Mouse (Mus musculus) testis, adult 2 months (tissue): ENCODE data around the gene Kcne2. TPM values are rescaled to one million over a fixed set of nuclear protein-coding genes. Genes with fewer than 3 reads are reported as not detected.
A peak's percentile ranks its signal among the peaks of the same experiment; 100 is the strongest.

ENCODE experiments used
- H3K27ac ChIP-seq: fragments of 200-500 bp; 2 replicates; pipeline ENCODE4 v1.5.1; 2012; ENCODE audit warnings: low read depth, low read length; ENCODE audit not compliant: control insufficient read depth, insufficient read depth
- H3K27me3 ChIP-seq: fragments of 200-500 bp; 2 replicates; pipeline ENCODE4 v1.6.1; 2012; ENCODE audit warnings: mild to moderate bottlenecking, low read length, moderate library complexity; ENCODE audit not compliant: control insufficient read depth, insufficient read depth
- H3K36me3 ChIP-seq: fragments of 200-500 bp; 2 replicates; pipeline ENCODE4 v1.6.1; 2012; ENCODE audit warnings: mild to moderate bottlenecking, low read length; ENCODE audit not compliant: control insufficient read depth, insufficient read depth
- H3K4me1 ChIP-seq: fragments of 200-500 bp; 2 replicates; pipeline ENCODE4 v1.6.1; 2012; ENCODE audit warnings: low read length; ENCODE audit not compliant: control insufficient read depth, insufficient read depth
- H3K4me3 ChIP-seq: fragments of 200-500 bp; 2 replicates; pipeline ENCODE4 v1.5.1; 2012; ENCODE audit warnings: low read depth, mild to moderate bottlenecking, low read length, moderate library complexity, mixed read lengths; ENCODE audit not compliant: control insufficient read depth
- CTCF ChIP-seq: fragments of 200-500 bp; IDR thresholded peaks from 2 replicates; pipeline ENCODE4 v1.5.1; 2012; ENCODE audit warnings: low read depth, mild to moderate bottlenecking, inconsistent platforms, low read length, moderate library complexity; ENCODE audit not compliant: control insufficient read depth, insufficient read depth, insufficient replicate concordance
- POLR2A ChIP-seq: fragments of 200-500 bp; IDR thresholded peaks from 2 replicates; pipeline ENCODE4 v1.6.1; 2012; ENCODE audit warnings: low read depth, mild to moderate bottlenecking, inconsistent platforms, low read length, moderate library complexity; ENCODE audit not compliant: control insufficient read depth
- polyA plus RNA-seq: library from polyadenylated mRNA; depleted of rRNA; stranded (reverse); fragments of >200 nt; gene quantifications from 2 replicates; pipeline ENCODE4 v1.2.3, GENCODE M21; 2012

The Kcne2 gene
- polyA plus RNA-seq, 1 experiment = 0.11 TPM

- TF ChIP-seq CTCF (no peak), POLR2A (no peak)
- H3K27me3 ChIP-seq = no peaks in the 10 kb centered on the region
- no peak overlapping the region for H3K27ac ChIP-seq
- H3K4me1 ChIP-seq = no peaks in the 10 kb centered on the region
- no peak overlapping the region for H3K4me3 ChIP-seq
- no peaks in the 10 kb centered on the region for H3K36me3 ChIP-seq
Measured at GRCm38 (mm10) chr16:92275526-92275925, 16.7 kb upstream of the Kcne2 start.

GRCm38 (mm10) chr16:92282671-92283070 lies 9.5 kb upstream of the Kcne2 start:
- H3K4me3 ChIP-seq = no peak overlapping the region
- no peaks in the 10 kb centered on the region for H3K36me3 ChIP-seq
- H3K27ac ChIP-seq = no peak overlapping the region
- H3K27me3 ChIP-seq = no peaks in the 10 kb centered on the region
- no peaks in the 10 kb centered on the region for H3K4me1 ChIP-seq
- no peak for TF ChIP-seq CTCF

GRCm38 (mm10) chr16:92285068-92285467 lies 7.1 kb upstream of the Kcne2 start:
- Histone ChIP-seq H3K27ac (no peak overlapping the region), H3K4me1 (no peaks in the 10 kb centered on the region), H3K36me3 (no peaks in the 10 kb centered on the region), H3K4me3 (no peak overlapping the region), H3K27me3 (no peaks in the 10 kb centered on the region)
- TF ChIP-seq POLR2A = no peak
- TF ChIP-seq CTCF = no peak

- Histone ChIP-seq H3K27ac (no peak overlapping the region), H3K4me3 (no peak overlapping the region), H3K27me3 (no peaks in the 10 kb centered on the region), H3K4me1 (no peaks in the 10 kb centered on the region), H3K36me3 (no peaks in the 10 kb centered on the region)
- peak; percentile 48; the same call in 1 of the 2 replicates for TF ChIP-seq CTCF
- TF ChIP-seq POLR2A = no peak
Measured at GRCm38 (mm10) chr16:92286609-92287008, 5.6 kb upstream of the Kcne2 start.

GRCm38 (mm10) chr16:92288778-92289177 lies 3.4 kb upstream of the Kcne2 start:
- no peaks in the 10 kb centered on the region for H3K4me1 ChIP-seq
- H3K27me3 ChIP-seq = no peaks in the 10 kb centered on the region
- H3K4me3 ChIP-seq = no peak overlapping the region
- H3K27ac ChIP-seq = no peak overlapping the region
- TF ChIP-seq POLR2A (no peak), CTCF (no peak; the same call in 1 of the 2 replicates)
- no peaks in the 10 kb centered on the region for H3K36me3 ChIP-seq

- TF ChIP-seq POLR2A = no peak
- TF ChIP-seq CTCF = no peak
- no peak overlapping the region for H3K27ac ChIP-seq
- H3K36me3 ChIP-seq = no peaks in the 10 kb centered on the region
- H3K27me3 ChIP-seq = no peaks in the 10 kb centered on the region
- no peak overlapping the region for H3K4me3 ChIP-seq
- no peaks in the 10 kb centered on the region for H3K4me1 ChIP-seq
Measured at GRCm38 (mm10) chr16:92290045-92290444, 2.1 kb upstream of the Kcne2 start.

GRCm38 (mm10) chr16:92294267-92294970 lies 2.2 kb downstream of the Kcne2 start:
- H3K4me1 ChIP-seq = no peaks in the 10 kb centered on the region
- H3K27ac ChIP-seq = no peak overlapping the region
- no peaks in the 10 kb centered on the region for H3K36me3 ChIP-seq
- H3K4me3 ChIP-seq = no peak overlapping the region
- H3K27me3 ChIP-seq = no peaks in the 10 kb centered on the region
- TF ChIP-seq POLR2A (no peak), CTCF (no peak)
